Mouse (Mus musculus) kidney, adult 2 months (tissue): Measurements from ENCODE around the gene Dcaf17. TPM values are rescaled to one million over a fixed set of nuclear protein-coding genes. Genes with fewer than 3 reads are reported as not detected.

ENCODE experiments used
- DNase-seq: peaks from one replicate; pipeline ENCODE4 v3.0.0; 2021
- H3K27ac ChIP-seq: fragments of 200-500 bp; 2 replicates; pipeline ENCODE4 v1.5.1; 2012; ENCODE audit warnings: low read depth, low read length, control low read depth, inconsistent platforms; ENCODE audit not compliant: insufficient read depth
- H3K27me3 ChIP-seq: fragments of 200-500 bp; replicated peaks from 2 replicates; pipeline ENCODE4 v1.6.1; 2012; ENCODE audit warnings: mild to moderate bottlenecking, moderate library complexity, low read length, inconsistent platforms; ENCODE audit not compliant: control insufficient read depth, insufficient read depth
- H3K36me3 ChIP-seq: fragments of 200-500 bp; 2 replicates; pipeline ENCODE4 v1.6.1; 2012; ENCODE audit warnings: mild to moderate bottlenecking, moderate library complexity, low read length, inconsistent platforms; ENCODE audit not compliant: control insufficient read depth, insufficient read depth
- H3K4me1 ChIP-seq: fragments of 200-500 bp; 2 replicates; pipeline ENCODE4 v1.6.1; 2011; ENCODE audit warnings: low read length; ENCODE audit not compliant: control insufficient read depth, insufficient read depth
- H3K4me3 ChIP-seq: fragments of 200-500 bp; 2 replicates; pipeline ENCODE4 v1.5.1; 2011; ENCODE audit warnings: mild to moderate bottlenecking, low read depth, low read length, control low read depth; ENCODE audit not compliant: insufficient read depth
- CTCF ChIP-seq: fragments of 200-500 bp; conservative IDR thresholded peaks from 2 replicates; pipeline ENCODE4 v1.5.1; 2011; ENCODE audit warnings: low read depth, mild to moderate bottlenecking, control low read depth, low read length, moderate library complexity, mixed read lengths; ENCODE audit not compliant: insufficient read depth, insufficient read length
- POLR2A ChIP-seq: fragments of 200-500 bp; IDR thresholded peaks from one replicate; pipeline ENCODE4 v1.6.1; 2011; ENCODE audit warnings: low read depth, low read length, control low read depth
- WGBS: fragments of 180-500 bp; shearing (Covaris S2); methylation state at CpG from one replicate; pipeline ENCODE4 v1.1.7; 2018; 5-methylcytosine and 5-hydroxymethylcytosine counted together
- polyA plus RNA-seq: library from polyadenylated mRNA; depleted of rRNA; stranded (reverse); fragments of >200 nt; gene quantifications from 2 replicates; pipeline ENCODE4 v1.2.3, GENCODE M21; 2012

The Dcaf17 gene
- polyA plus RNA-seq, 1 experiment = 3.7 TPM

GRCm38 (mm10) chr2:71054716-71055115 lies 412 bp upstream of the Dcaf17 start:
- Histone ChIP-seq H3K4me3 (peak overlapping the region; percentile 88), H3K4me1 (peaks cover 6% of the 10 kb centered on the region; the same call in 1 of the 2 replicates), H3K27me3 (no peaks in the 10 kb centered on the region), H3K36me3 (no peaks in the 10 kb centered on the region), H3K27ac (no peak overlapping the region)
- WGBS = 14% methylated on average over 9 of the region's 9 CpGs
- TF ChIP-seq POLR2A (no peak), CTCF (no peak)
- DNase-seq = no peak

GRCm38 (mm10) chr2:71056115-71056835 lies 1.1 kb downstream of the Dcaf17 start:
- Histone ChIP-seq H3K27ac (peak overlapping the region; percentile 79), H3K36me3 (no peaks in the 10 kb centered on the region), H3K4me3 (peak overlapping the region; percentile 79), H3K27me3 (no peaks in the 10 kb centered on the region), H3K4me1 (peaks cover 6% of the 10 kb centered on the region; the same call in 1 of the 2 replicates)
- TF ChIP-seq POLR2A = no peak
- 0 out of 2 replicates have a peak, but pooled peaks have one; percentile 9 for TF ChIP-seq CTCF
- DNase-seq = no peak
- WGBS = 10% methylated on average over 21 of the region's 21 CpGs

GRCm38 (mm10) chr2:71071601-71072000 lies 16.5 kb downstream of the Dcaf17 start:
- H3K27ac ChIP-seq = no peak overlapping the region
- no peaks in the 10 kb centered on the region for H3K4me1 ChIP-seq
- TF ChIP-seq POLR2A (no peak), CTCF (no peak)
- no peak overlapping the region for H3K4me3 ChIP-seq
- no peak for DNase-seq
- H3K27me3 ChIP-seq = no peaks in the 10 kb centered on the region
- H3K36me3 ChIP-seq = peaks cover 1% of the 10 kb centered on the region; the same call in 1 of the 2 replicates
- WGBS = over 99% methylated on average over 4 of the region's 4 CpGs

GRCm38 (mm10) chr2:71073330-71073729 lies 18.2 kb downstream of the Dcaf17 start:
- no peak overlapping the region for H3K27ac ChIP-seq
- no peak for TF ChIP-seq CTCF
- TF ChIP-seq POLR2A = no peak
- H3K4me1 ChIP-seq = no peaks in the 10 kb centered on the region
- DNase-seq = no peak
- H3K36me3 ChIP-seq = peaks cover 1% of the 10 kb centered on the region; the same call in 1 of the 2 replicates
- H3K4me3 ChIP-seq = no peak overlapping the region
- H3K27me3 ChIP-seq = no peaks in the 10 kb centered on the region
- 83% methylated on average over 3 of the region's 3 CpGs for WGBS

- Histone ChIP-seq H3K4me1 (no peaks in the 10 kb centered on the region), H3K27me3 (no peaks in the 10 kb centered on the region), H3K4me3 (no peak overlapping the region), H3K27ac (no peak overlapping the region), H3K36me3 (peaks cover 1% of the 10 kb centered on the region; the same call in 1 of the 2 replicates)
- 96% methylated on average over 3 of the region's 3 CpGs for WGBS
- no peak for DNase-seq
- TF ChIP-seq POLR2A (no peak), CTCF (no peak)
Observed at GRCm38 (mm10) chr2:71073828-71074227, 18.7 kb downstream of the Dcaf17 start.

- Histone ChIP-seq H3K27ac (no peak overlapping the region), H3K4me3 (no peak overlapping the region), H3K4me1 (no peaks in the 10 kb centered on the region), H3K36me3 (peaks cover 6% of the 10 kb centered on the region), H3K27me3 (no peaks in the 10 kb centered on the region)
- WGBS = 94% methylated on average over 7 of the region's 7 CpGs
- TF ChIP-seq CTCF (no peak), POLR2A (no peak)
- no peak for DNase-seq
Observed at GRCm38 (mm10) chr2:71082416-71082815, 27.3 kb downstream of the Dcaf17 start.

GRCm38 (mm10) chr2:71083454-71084193 lies 28.5 kb downstream of the Dcaf17 start:
- TF ChIP-seq CTCF = no peak
- no peak for TF ChIP-seq POLR2A
- DNase-seq = no peak
- H3K4me1 ChIP-seq = no peaks in the 10 kb centered on the region
- 89% methylated on average over 6 of the region's 6 CpGs for WGBS
- no peak overlapping the region for H3K4me3 ChIP-seq
- peaks cover 6% of the 10 kb centered on the region for H3K36me3 ChIP-seq
- H3K27ac ChIP-seq = no peak overlapping the region
- no peaks in the 10 kb centered on the region for H3K27me3 ChIP-seq
